Mouse (Mus musculus) heart, embryonic 10.5 days (tissue): ENCODE data around the gene Sik1. TPM values are rescaled to one million over a fixed set of nuclear protein-coding genes. Genes with fewer than 3 reads are reported as not detected.

ENCODE experiments used
- DNase-seq: peaks from one replicate; pipeline ENCODE4 v3.0.0-alpha.2; 2017; ENCODE audit warnings: low spot score
- H3K27ac ChIP-seq: fragments of 300-500 bp; sonication (generic); 2 replicates; pipeline ENCODE4 v1.5.1; 2016; ENCODE audit warnings: mild to moderate bottlenecking
- H3K27me3 ChIP-seq: fragments of 300-500 bp; sonication (generic); 2 replicates; pipeline ENCODE4 v1.6.1; 2016; ENCODE audit warnings: mild to moderate bottlenecking; ENCODE audit not compliant: poor library complexity, insufficient read depth, severe bottlenecking
- H3K36me3 ChIP-seq: fragments of 300-500 bp; sonication (generic); 2 replicates; pipeline ENCODE4 v1.6.1; 2016; ENCODE audit warnings: mild to moderate bottlenecking, moderate library complexity
- H3K4me1 ChIP-seq: fragments of 300-500 bp; sonication (generic); 2 replicates; pipeline ENCODE4 v1.6.1; 2016; ENCODE audit warnings: mild to moderate bottlenecking
- H3K4me3 ChIP-seq: fragments of 300-500 bp; sonication (generic); 2 replicates; pipeline ENCODE4 v1.5.1; 2016; ENCODE audit warnings: mild to moderate bottlenecking, moderate library complexity
- H3K9me3 ChIP-seq: fragments of 300-500 bp; sonication (generic); 2 replicates; pipeline ENCODE4 v1.6.1; 2016; ENCODE audit warnings: mild to moderate bottlenecking, moderate library complexity
- WGBS: fragments of 180-500 bp; shearing (Covaris S2); methylation state at CpG from one replicate; pipeline ENCODE4 v1.1.7; 2016; 5-methylcytosine and 5-hydroxymethylcytosine counted together
- polyA plus RNA-seq: library from polyadenylated mRNA; unstranded; fragments of >200 nt; fragmentation: Nextera tagmentation; extraction: Ambion mirVana; gene quantifications from 2 replicates; pipeline ENCODE4 v1.2.1, GENCODE M21; 2016

The Sik1 gene
- polyA plus RNA-seq, 1 experiment from 2014 or later, result 22.0 TPM

DNA sequence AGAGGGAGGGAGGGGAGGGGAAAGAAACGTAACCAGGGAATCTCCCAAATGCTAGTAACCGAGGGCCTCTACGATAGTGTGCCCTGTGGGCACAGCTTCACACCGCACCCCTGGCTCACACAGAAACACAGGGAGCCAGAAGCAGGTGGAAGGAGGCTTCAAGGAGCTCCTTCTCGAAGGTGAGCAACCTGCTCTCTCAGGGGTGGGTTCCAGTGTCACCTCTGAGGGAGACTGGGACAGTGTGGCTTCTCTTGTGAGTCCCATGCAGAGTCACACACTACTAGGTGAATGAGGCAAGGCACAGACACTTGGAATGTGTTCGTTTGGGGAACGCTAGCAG is 17.2 kb upstream of the Sik1 start:
- Histone ChIP-seq H3K27me3 (peaks cover 5% of the 10 kb centered on the region; the same call in 1 of the 2 replicates), H3K9me3 (no peaks in the 10 kb centered on the region), H3K27ac (peak overlapping the region; percentile 26; the same call in 1 of the 2 replicates), H3K36me3 (no peaks in the 10 kb centered on the region), H3K4me3 (no peak overlapping the region), H3K4me1 (peaks cover 58% of the 10 kb centered on the region)
- WGBS, result 71% methylated on average over 7 of the region's 7 CpGs
- DNase-seq, result no peak

DNA sequence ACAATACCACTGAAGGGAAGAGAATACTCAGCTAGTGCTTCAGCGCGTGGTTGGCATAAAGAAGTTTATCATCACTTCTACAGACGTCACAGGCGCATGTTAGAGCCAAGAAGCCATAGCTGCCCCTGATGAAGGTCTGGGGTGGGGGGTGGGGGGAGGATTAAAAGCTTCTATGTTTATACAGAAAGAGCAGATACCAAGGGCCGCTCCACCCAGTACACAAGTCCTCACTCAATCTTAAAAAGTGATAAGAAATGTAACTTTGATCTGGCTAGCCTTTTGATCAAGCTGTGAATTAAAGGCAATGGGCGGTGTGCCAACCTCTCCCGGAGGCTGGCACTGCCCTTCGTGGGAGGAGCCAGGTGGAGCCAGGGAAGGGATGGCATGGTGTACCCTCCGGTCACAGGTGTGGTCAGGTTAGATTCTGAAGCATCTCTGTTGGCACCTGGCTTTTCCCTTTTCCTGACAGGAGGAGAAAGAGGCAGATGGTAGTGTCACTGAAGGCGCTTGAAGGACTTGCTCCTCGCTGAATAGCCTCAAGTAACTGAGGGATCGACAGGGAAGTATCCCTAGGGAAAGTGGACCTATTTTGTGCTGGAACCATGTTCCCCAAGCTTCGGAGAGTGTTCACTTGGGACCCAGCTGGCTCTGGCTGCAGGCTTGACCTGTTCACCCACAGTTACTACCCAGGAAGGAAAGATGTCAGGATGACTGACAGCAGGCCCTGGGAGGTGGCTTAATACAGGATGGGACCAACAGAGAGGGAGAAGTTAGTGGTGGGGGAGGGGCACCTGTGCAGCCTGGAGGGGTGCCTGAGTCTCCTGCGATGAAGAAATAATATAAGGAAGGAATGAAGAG is 16.6 kb upstream of the Sik1 start:
- no peak overlapping the region for H3K4me3 ChIP-seq
- no peaks in the 10 kb centered on the region for H3K36me3 ChIP-seq
- H3K4me1 ChIP-seq, result peaks cover 57% of the 10 kb centered on the region
- DNase-seq, result no peak
- WGBS, result 74% methylated on average over 14 of the region's 14 CpGs
- no peaks in the 10 kb centered on the region for H3K27me3 ChIP-seq
- H3K9me3 ChIP-seq, result no peaks in the 10 kb centered on the region
- H3K27ac ChIP-seq, result peak overlapping the region; percentile 26; the same call in 1 of the 2 replicates

DNA sequence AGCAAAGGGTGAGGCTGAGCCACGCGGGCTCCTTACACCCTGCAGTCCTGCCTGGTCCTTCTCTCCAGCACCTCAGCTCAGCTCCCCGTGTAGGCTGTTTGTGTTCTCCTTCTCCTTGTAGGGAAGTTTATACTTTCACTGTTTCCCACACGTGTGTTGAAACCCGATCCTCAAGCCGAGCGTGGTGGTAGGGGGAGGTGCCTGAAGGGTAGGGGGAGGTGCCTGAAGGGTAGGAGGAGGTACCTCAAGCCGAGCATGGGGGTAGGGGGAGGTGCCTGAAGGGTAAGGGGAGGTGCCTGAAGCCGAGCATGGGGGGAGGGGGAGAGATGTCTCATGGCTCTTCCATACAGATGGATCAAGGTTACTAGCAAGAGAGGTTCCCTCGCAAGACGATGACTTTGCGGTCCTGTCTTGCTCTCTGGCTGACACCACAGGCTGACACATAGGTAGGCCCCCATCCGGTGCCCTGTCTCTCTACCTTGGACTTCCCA is 15.4 kb upstream of the Sik1 start:
- H3K36me3 ChIP-seq, result no peaks in the 10 kb centered on the region
- peak overlapping the region; percentile 73 for H3K27ac ChIP-seq
- H3K9me3 ChIP-seq, result no peaks in the 10 kb centered on the region
- H3K4me3 ChIP-seq, result peak overlapping the region; percentile 34
- no peaks in the 10 kb centered on the region for H3K27me3 ChIP-seq
- DNase-seq, result no peak
- H3K4me1 ChIP-seq, result peaks cover 55% of the 10 kb centered on the region
- WGBS, result 16% methylated on average over 13 of the region's 13 CpGs

DNA sequence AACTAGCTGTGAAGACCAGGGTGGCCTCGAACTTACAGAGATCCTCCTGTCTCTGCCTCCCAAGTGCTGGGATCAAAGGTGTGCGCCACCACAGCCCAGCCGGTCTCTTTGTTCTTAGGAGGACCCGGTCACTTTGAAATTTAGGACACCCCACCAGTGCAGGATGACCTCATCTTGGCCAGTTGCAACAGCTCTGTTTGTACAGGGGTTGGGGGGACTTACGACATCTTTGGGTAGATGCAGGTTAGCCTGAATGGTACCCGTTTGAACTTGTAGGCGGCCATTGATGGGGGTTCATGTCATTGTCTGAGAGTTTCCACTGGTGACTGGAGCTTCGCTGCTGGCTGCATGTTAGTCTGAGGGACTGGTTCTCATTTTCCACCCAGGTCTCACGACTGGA is 14.8 kb upstream of the Sik1 start:
- Histone ChIP-seq H3K27me3 (no peaks in the 10 kb centered on the region), H3K27ac (peak overlapping the region; percentile 73; the same call in 1 of the 2 replicates), H3K4me1 (peaks cover 60% of the 10 kb centered on the region), H3K4me3 (peak overlapping the region; percentile 34), H3K9me3 (no peaks in the 10 kb centered on the region), H3K36me3 (no peaks in the 10 kb centered on the region)
- WGBS, result 73% methylated on average over 9 of the region's 9 CpGs
- no peak for DNase-seq

DNA sequence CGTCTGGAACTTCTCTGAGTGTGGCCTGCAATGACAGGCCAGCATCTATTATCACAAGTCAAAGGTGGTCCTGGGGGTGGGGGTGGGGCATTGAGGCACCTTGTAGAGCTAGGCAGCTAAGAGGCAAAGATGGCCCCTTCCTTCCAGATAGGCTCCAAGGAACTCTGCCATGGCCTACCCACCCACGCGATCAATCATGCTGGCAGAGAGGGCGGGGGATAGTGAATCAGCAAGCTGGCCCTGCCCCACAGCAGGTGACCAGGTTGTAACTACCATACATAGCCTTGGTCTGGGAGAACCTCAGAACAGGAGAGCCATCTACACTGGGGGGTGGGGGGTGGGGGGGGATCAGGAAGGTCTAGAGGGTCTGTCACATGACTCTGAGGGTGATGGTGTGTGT is 12.5 kb upstream of the Sik1 start:
- 77% methylated on average over 4 of the region's 4 CpGs for WGBS
- no peaks in the 10 kb centered on the region for H3K27me3 ChIP-seq
- no peak overlapping the region for H3K4me3 ChIP-seq

DNA sequence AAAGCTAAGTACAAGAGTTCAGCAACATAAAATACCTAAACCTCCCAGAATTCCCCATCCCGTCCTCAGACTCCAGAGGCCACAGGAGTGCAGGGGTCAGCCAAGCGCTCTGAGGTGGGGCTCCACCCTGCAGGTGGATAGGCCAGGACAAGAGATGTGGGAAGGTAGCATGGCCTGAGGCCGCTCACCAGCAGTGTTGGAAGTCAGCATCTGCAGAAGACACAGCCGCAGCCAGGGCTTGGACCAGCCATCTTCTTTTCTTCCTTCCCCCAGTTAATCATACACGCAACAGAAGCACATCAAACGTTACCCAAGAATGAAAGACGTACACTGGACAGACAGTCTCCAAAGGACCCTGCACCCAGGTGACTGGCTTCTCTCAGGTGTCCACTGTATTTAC is 11.5 kb upstream of the Sik1 start:
- H3K9me3 ChIP-seq, result no peaks in the 10 kb centered on the region
- no peaks in the 10 kb centered on the region for H3K27me3 ChIP-seq
- 87% methylated on average over 7 of the region's 7 CpGs for WGBS
- no peak overlapping the region for H3K27ac ChIP-seq
- no peak for DNase-seq
- peaks cover 51% of the 10 kb centered on the region for H3K4me1 ChIP-seq
- no peak overlapping the region for H3K4me3 ChIP-seq
- H3K36me3 ChIP-seq, result no peaks in the 10 kb centered on the region

More for the DNA sequence above, 12.5 kb upstream of the Sik1 start:
- Histone ChIP-seq H3K4me1 (peaks cover 59% of the 10 kb centered on the region), H3K27ac (no peak overlapping the region), H3K36me3 (no peaks in the 10 kb centered on the region), H3K9me3 (no peaks in the 10 kb centered on the region)
- no peak for DNase-seq

DNA sequence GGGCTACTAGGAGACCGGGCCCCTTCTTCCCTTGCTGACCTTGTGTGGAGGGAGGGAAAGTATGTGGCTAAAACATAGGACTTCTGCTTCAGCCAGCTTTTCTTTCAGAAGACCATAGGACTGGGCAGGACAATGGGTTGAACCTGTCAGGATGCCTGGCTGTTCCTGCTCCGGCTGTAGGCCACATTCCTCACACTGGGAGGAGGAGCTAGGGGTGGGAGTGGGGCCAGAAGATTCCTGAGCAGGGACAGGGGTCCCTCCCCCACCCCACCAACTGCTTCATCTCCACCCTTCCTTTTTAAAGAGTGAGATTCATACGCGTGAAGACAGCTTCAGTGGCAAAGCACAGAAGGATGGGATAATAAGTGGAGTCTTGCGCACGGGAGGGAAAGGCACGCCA is 10.0 kb upstream of the Sik1 start:
- no peak for DNase-seq
- Histone ChIP-seq H3K27ac (peak overlapping the region; percentile 30; the same call in 1 of the 2 replicates), H3K36me3 (no peaks in the 10 kb centered on the region), H3K4me3 (no peak overlapping the region), H3K27me3 (no peaks in the 10 kb centered on the region), H3K4me1 (peaks cover 54% of the 10 kb centered on the region), H3K9me3 (no peaks in the 10 kb centered on the region)
- WGBS, result 63% methylated on average over 7 of the region's 7 CpGs

DNA sequence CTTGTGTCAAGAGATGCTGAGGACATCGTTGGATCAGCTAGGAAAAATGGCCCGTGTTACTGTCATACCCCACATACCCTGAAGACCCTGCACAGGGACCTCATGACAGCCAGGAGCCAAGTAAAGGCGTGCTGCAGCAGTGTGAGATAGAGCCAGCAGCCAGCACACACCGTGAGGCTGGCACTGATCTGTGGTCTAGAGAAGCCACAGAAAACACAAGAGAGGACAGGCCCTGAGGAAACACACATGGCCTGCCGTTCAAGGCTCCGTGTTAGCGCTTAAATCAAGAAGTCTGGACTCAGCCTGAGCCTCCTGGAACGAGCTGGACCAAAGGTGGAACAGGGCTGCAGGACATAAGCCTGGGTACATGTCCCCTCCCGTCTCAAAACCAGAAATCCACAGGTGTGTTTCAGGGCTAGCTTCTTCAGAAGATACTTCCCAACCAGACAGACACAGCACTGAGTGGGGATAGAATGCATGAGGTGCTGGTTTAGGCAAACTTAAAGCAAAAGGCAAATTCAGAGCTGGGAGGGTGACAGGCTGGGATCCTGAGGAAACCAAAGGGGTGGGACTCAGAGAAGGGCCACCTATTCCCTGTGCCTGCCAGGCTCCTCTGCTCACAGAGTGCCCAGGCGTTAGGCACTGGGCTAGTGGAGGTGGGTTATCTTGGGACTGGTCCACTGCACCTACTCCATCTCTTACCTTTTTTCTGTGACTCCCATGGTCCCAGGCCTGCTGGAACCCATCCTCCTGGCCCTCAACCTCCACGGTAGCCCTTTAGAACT is 9.3 kb upstream of the Sik1 start:
- DNase-seq, result no peak
- H3K4me3 ChIP-seq, result no peak overlapping the region
- 68% methylated on average over 11 of the region's 11 CpGs for WGBS
- peak overlapping the region; percentile 30; the same call in 1 of the 2 replicates for H3K27ac ChIP-seq
- H3K36me3 ChIP-seq, result no peaks in the 10 kb centered on the region
- no peaks in the 10 kb centered on the region for H3K9me3 ChIP-seq
- H3K4me1 ChIP-seq, result peaks cover 51% of the 10 kb centered on the region
- no peaks in the 10 kb centered on the region for H3K27me3 ChIP-seq

DNA sequence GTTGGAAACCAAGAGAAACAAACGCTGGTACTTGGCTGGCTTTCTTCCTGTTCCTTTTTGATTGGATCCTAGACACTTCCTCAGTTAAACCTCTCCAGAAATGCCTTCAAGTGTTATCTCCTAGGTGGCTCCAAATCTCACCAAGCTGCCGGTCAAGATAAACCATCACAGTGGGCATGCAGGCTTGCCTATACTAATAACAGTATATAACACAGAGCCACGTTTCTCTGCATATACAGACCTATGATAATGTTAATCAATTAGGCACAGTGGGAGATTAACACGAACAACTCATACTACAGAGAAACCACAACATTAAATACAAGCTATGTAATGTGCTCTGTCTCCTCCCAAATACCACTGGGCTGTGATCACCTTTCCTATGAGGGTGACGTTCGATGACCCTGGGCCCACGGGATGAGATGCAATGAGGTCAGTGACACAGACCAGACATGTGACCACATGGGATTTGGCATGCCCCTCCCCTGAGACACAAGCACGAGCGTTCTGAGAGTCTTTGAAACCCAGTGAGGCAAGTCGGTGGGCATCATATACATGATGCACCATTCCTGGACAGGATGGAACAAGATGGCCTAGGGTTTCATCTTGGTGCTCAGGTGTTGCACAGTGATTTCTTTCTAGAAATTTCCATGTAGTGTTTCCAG is 7.7 kb upstream of the Sik1 start:
- Histone ChIP-seq H3K27ac (no peak overlapping the region), H3K9me3 (no peaks in the 10 kb centered on the region), H3K27me3 (no peaks in the 10 kb centered on the region), H3K36me3 (no peaks in the 10 kb centered on the region), H3K4me3 (no peak overlapping the region), H3K4me1 (peaks cover 56% of the 10 kb centered on the region)
- WGBS, result 75% methylated on average over 10 of the region's 10 CpGs
- no peak for DNase-seq

DNA sequence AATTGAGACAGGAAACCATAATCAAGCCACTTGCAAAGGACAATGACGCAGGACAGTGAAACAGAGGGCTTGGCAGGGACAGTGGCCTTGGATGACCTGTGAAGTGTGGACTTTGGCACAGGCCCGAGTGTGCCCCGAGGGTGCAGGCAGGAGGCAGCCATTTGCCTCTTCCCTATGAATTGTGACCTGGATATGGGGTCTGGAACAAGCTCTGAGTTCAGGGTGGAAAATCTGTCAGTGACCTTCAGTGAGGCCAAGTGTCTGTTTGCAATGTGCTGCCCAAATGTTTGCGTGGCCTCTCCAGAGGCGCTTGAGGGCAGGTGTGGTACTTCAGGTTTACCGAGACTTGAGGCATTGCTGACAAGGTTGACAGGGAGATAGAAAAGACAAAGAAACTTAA is 6.5 kb upstream of the Sik1 start:
- Histone ChIP-seq H3K36me3 (no peaks in the 10 kb centered on the region), H3K4me3 (no peak overlapping the region), H3K27me3 (no peaks in the 10 kb centered on the region), H3K4me1 (peaks cover 58% of the 10 kb centered on the region), H3K9me3 (no peaks in the 10 kb centered on the region), H3K27ac (0 out of 2 replicates have a peak overlapping the region, but pooled peaks have one; percentile 30)
- 73% methylated on average over 6 of the region's 6 CpGs for whole genome bisulfite sequencing
- DNase-seq, result no peak

DNA sequence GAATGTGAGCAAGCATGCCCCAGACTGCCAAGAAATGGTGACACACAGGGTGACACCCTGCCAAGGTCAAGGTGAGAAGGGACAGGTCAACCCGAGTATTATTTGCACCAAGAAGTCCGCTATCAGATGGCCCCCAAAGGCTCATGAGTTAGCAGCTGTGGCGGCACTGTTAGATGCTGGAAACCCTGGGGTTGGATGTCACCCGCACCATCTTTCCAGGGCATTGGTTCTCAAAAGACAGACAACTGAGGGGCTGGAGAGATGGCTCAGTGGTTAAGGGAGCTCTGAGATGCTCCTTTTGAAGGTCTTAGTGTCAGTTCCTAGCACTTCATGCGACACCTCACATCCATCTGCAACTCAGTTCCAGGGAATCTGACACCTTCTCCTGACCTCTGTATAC is 6.1 kb upstream of the Sik1 start:
- 82% methylated on average over 5 of the region's 5 CpGs for WGBS
- DNase-seq, result no peak
- Histone ChIP-seq H3K9me3 (no peaks in the 10 kb centered on the region), H3K27me3 (no peaks in the 10 kb centered on the region), H3K27ac (peak overlapping the region; percentile 43), H3K36me3 (no peaks in the 10 kb centered on the region), H3K4me1 (peaks cover 62% of the 10 kb centered on the region), H3K4me3 (no peak overlapping the region)

DNA sequence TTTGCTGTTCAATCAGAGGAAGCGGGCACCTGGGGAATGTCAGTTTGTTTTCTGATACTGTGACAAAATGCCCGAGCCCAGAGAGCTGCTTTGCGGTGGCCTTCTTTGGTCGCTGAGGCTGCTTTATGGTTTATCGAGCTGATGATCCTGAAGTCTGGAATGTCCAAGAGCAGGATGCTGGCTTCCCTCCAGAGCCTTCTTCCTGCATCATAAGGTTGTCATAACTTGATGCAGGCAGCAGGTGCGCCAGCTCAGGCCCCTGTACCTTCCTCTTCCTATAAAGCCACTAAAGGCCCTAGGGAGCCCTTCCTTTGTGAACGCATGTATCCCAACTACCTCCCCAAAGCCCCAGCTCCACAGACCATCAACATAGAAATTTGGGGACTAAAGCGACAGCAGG is 5.3 kb upstream of the Sik1 start:
- H3K4me3 ChIP-seq, result no peak overlapping the region
- H3K9me3 ChIP-seq, result no peaks in the 10 kb centered on the region
- no peaks in the 10 kb centered on the region for H3K27me3 ChIP-seq
- peak overlapping the region; percentile 43; the same call in 1 of the 2 replicates for H3K27ac ChIP-seq
- no peak for DNase-seq
- H3K4me1 ChIP-seq, result peaks cover 68% of the 10 kb centered on the region
- 86% methylated on average over 8 of the region's 8 CpGs for WGBS
- no peaks in the 10 kb centered on the region for H3K36me3 ChIP-seq
